Mouse (Mus musculus): ENCODE data around the gene Mtor.

DNA sequence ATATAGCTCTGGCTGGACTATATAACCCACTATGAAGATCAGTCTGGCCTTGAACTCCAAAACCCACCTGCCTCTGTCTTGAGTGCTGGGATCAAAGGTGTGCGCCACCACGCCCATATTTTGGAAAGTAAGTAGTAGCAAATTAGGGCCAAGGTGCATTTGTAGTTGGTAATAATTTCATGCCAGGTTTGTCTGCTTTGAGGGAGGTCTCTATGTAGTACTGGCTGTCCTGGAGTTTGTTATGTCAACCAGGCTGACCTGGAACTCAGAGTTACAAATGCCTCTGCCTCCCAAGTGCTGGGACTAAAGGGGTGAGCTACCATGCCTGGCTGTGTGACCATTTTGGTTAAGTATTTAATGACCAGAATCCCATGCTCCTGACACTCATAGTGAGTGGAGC lies 31.8 kb downstream of the Mtor start:
- TF ChIP-seq CTCF (conservative IDR thresholded peaks at IDR 0.05; ENCODE audit: insufficient read depth, insufficient read length, low read depth, low read length) (no peak), POLR2A (IDR thresholded peaks at IDR 0.05; ENCODE audit: low read depth, low read length) (no peak)

Measured in kidney, adult 2 months (tissue).